Mouse (Mus musculus): ENCODE measurements around the gene Pax3. TPM values are rescaled to one million over a fixed set of nuclear protein-coding genes. Genes with fewer than 3 reads are reported as not detected.

Pax3 gene
- polyA plus RNA-seq, 1 experiment from 2014 or later: 4.7 TPM

- peak; percentile 38 for DNase-seq (ENCODE audit: low spot score)
- no peak overlapping the region for H3K4me2 ChIP-seq (ENCODE audit: low read depth, low read length, severe bottlenecking)
- H3K9me3 ChIP-seq (ENCODE audit: control insufficient read depth, low read length): no peaks in the 10 kb centered on the region
These were observed 25.3 kb downstream of the Pax3 start for GRCm38 (mm10) chr1:78171671-78172070.

GRCm38 (mm10) chr1:78170771-78171170, 26.2 kb downstream of the Pax3 start:
- Histone ChIP-seq H3K4me1 (replicated peaks; ENCODE audit: control insufficient read depth, insufficient read depth, low read length) (peaks cover 19% of the 10 kb centered on the region), H3K9ac (ENCODE audit: low read length) (no peak overlapping the region), H3K27ac (ENCODE audit: low read depth, low read length) (no peak overlapping the region), H3K27me3 (ENCODE audit: control insufficient read depth, insufficient read depth, low read length) (peaks cover 73% of the 10 kb centered on the region), H3K4me2 (ENCODE audit: low read depth, low read length, severe bottlenecking) (no peak overlapping the region), H3K4me3 (ENCODE audit: low read depth, low read length) (no peak overlapping the region), H3K9me3 (ENCODE audit: control insufficient read depth, low read length) (no peaks in the 10 kb centered on the region), H3K36me3 (ENCODE audit: control insufficient read depth, insufficient read depth, low read length) (no peaks in the 10 kb centered on the region)
- 9% methylated on average over 9 of the region's 9 CpGs for WGBS
- peak; percentile 50 for DNase-seq (ENCODE audit: low spot score)
- no peak for ATAC-seq (replicated peaks; ENCODE audit: low FRiP score)

More at GRCm38 (mm10) chr1:78171671-78172070, 25.3 kb downstream of the Pax3 start:
- Histone ChIP-seq H3K9ac (ENCODE audit: low read length) (no peak overlapping the region), H3K4me1 (replicated peaks; ENCODE audit: control insufficient read depth, insufficient read depth, low read length) (peaks cover 19% of the 10 kb centered on the region), H3K27me3 (ENCODE audit: control insufficient read depth, insufficient read depth, low read length) (peaks cover 74% of the 10 kb centered on the region), H3K36me3 (ENCODE audit: control insufficient read depth, insufficient read depth, low read length) (no peaks in the 10 kb centered on the region), H3K4me3 (ENCODE audit: low read depth, low read length) (no peak overlapping the region), H3K27ac (ENCODE audit: low read depth, low read length) (no peak overlapping the region)
- no peak for ATAC-seq (replicated peaks; ENCODE audit: low FRiP score)
- 5% methylated on average over 1 of the region's 1 CpGs for WGBS

GRCm38 (mm10) chr1:78168796-78169195, 28.1 kb downstream of the Pax3 start:
- no peak for ATAC-seq (replicated peaks; ENCODE audit: low FRiP score)
- peaks cover 19% of the 10 kb centered on the region for H3K4me1 ChIP-seq (replicated peaks; ENCODE audit: control insufficient read depth, insufficient read depth, low read length)
- H3K36me3 ChIP-seq (ENCODE audit: control insufficient read depth, insufficient read depth, low read length): no peaks in the 10 kb centered on the region
- H3K27me3 ChIP-seq (ENCODE audit: control insufficient read depth, insufficient read depth, low read length): peaks cover 83% of the 10 kb centered on the region
- H3K27ac ChIP-seq (ENCODE audit: low read depth, low read length): no peak overlapping the region
- no peak overlapping the region for H3K4me3 ChIP-seq (ENCODE audit: low read depth, low read length)
- WGBS: 12% methylated on average over 3 of the region's 3 CpGs
- no peak overlapping the region for H3K4me2 ChIP-seq (ENCODE audit: low read depth, low read length, severe bottlenecking)
- peak; percentile 42 for DNase-seq (ENCODE audit: low spot score)
- no peaks in the 10 kb centered on the region for H3K9me3 ChIP-seq (ENCODE audit: control insufficient read depth, low read length)
- H3K9ac ChIP-seq (ENCODE audit: low read length): no peak overlapping the region

GRCm38 (mm10) chr1:78167577-78168286, 29.2 kb downstream of the Pax3 start:
- no peaks in the 10 kb centered on the region for H3K36me3 ChIP-seq (ENCODE audit: control insufficient read depth, insufficient read depth, low read length)
- H3K27me3 ChIP-seq (ENCODE audit: control insufficient read depth, insufficient read depth, low read length): peaks cover 88% of the 10 kb centered on the region
- no peaks in the 10 kb centered on the region for H3K9me3 ChIP-seq (ENCODE audit: control insufficient read depth, low read length)
- DNase-seq (ENCODE audit: low spot score): peak; percentile 76
- no peak overlapping the region for H3K27ac ChIP-seq (ENCODE audit: low read depth, low read length)
- peak overlapping the region; percentile 18; the same call in 1 of the 2 replicates for H3K4me2 ChIP-seq (ENCODE audit: low read depth, low read length, severe bottlenecking)
- peak; percentile 95 for ATAC-seq (replicated peaks; ENCODE audit: low FRiP score)
- 4% methylated on average over 18 of the region's 18 CpGs for WGBS
- peaks cover 19% of the 10 kb centered on the region for H3K4me1 ChIP-seq (replicated peaks; ENCODE audit: control insufficient read depth, insufficient read depth, low read length)
- no peak overlapping the region for H3K4me3 ChIP-seq (ENCODE audit: low read depth, low read length)
- H3K9ac ChIP-seq (ENCODE audit: low read length): no peak overlapping the region

GRCm38 (mm10) chr1:78161745-78162144, 35.2 kb downstream of the Pax3 start:
- peaks cover under 1% of the 10 kb centered on the region; the same call in 1 of the 2 replicates for H3K4me1 ChIP-seq (replicated peaks; ENCODE audit: control insufficient read depth, insufficient read depth, low read length)
- no peak overlapping the region for H3K4me3 ChIP-seq (ENCODE audit: low read depth, low read length)
- peak; percentile 9 for DNase-seq (ENCODE audit: low spot score)
- no peak overlapping the region for H3K9ac ChIP-seq (ENCODE audit: low read length)
- H3K27ac ChIP-seq (ENCODE audit: low read depth, low read length): no peak overlapping the region
- no peaks in the 10 kb centered on the region for H3K36me3 ChIP-seq (ENCODE audit: control insufficient read depth, insufficient read depth, low read length)
- peaks cover 90% of the 10 kb centered on the region for H3K27me3 ChIP-seq (ENCODE audit: control insufficient read depth, insufficient read depth, low read length)
- ATAC-seq (replicated peaks; ENCODE audit: low FRiP score): no peak
- 88% methylated on average over 5 of the region's 5 CpGs for WGBS
- no peak overlapping the region for H3K4me2 ChIP-seq (ENCODE audit: low read depth, low read length, severe bottlenecking)
- H3K9me3 ChIP-seq (ENCODE audit: control insufficient read depth, low read length): no peaks in the 10 kb centered on the region

GRCm38 (mm10) chr1:78157930-78158329, 39.0 kb downstream of the Pax3 start:
- WGBS: 34% methylated on average over 6 of the region's 6 CpGs
- Histone ChIP-seq H3K4me2 (ENCODE audit: low read depth, low read length, severe bottlenecking) (no peak overlapping the region), H3K36me3 (ENCODE audit: control insufficient read depth, insufficient read depth, low read length) (no peaks in the 10 kb centered on the region), H3K4me1 (replicated peaks; ENCODE audit: control insufficient read depth, insufficient read depth, low read length) (no peaks in the 10 kb centered on the region), H3K4me3 (ENCODE audit: low read depth, low read length) (no peak overlapping the region), H3K9me3 (ENCODE audit: control insufficient read depth, low read length) (no peaks in the 10 kb centered on the region), H3K27me3 (ENCODE audit: control insufficient read depth, insufficient read depth, low read length) (peaks cover 78% of the 10 kb centered on the region), H3K9ac (ENCODE audit: low read length) (no peak overlapping the region), H3K27ac (ENCODE audit: low read depth, low read length) (no peak overlapping the region)
- no peak for ATAC-seq (replicated peaks; ENCODE audit: low FRiP score)
- peak; percentile 8 for DNase-seq (ENCODE audit: low spot score)

GRCm38 (mm10) chr1:78155796-78156195, 41.1 kb downstream of the Pax3 start:
- Histone ChIP-seq H3K4me3 (ENCODE audit: low read depth, low read length) (no peak overlapping the region), H3K9me3 (ENCODE audit: control insufficient read depth, low read length) (no peaks in the 10 kb centered on the region), H3K27me3 (ENCODE audit: control insufficient read depth, insufficient read depth, low read length) (peaks cover 78% of the 10 kb centered on the region), H3K9ac (ENCODE audit: low read length) (no peak overlapping the region), H3K27ac (ENCODE audit: low read depth, low read length) (no peak overlapping the region), H3K36me3 (ENCODE audit: control insufficient read depth, insufficient read depth, low read length) (no peaks in the 10 kb centered on the region), H3K4me2 (ENCODE audit: low read depth, low read length, severe bottlenecking) (no peak overlapping the region), H3K4me1 (replicated peaks; ENCODE audit: control insufficient read depth, insufficient read depth, low read length) (no peaks in the 10 kb centered on the region)
- no peak for DNase-seq (ENCODE audit: low spot score)
- ATAC-seq (replicated peaks; ENCODE audit: low FRiP score): no peak
- WGBS: 84% methylated on average over 4 of the region's 4 CpGs

- H3K9ac ChIP-seq (ENCODE audit: low read length): no peak overlapping the region
- no peak overlapping the region for H3K27ac ChIP-seq (ENCODE audit: low read depth, low read length)
- no peaks in the 10 kb centered on the region for H3K9me3 ChIP-seq (ENCODE audit: control insufficient read depth, low read length)
- H3K27me3 ChIP-seq (ENCODE audit: control insufficient read depth, insufficient read depth, low read length): peaks cover 94% of the 10 kb centered on the region
- no peak for DNase-seq (ENCODE audit: low spot score)
- no peak overlapping the region for H3K4me2 ChIP-seq (ENCODE audit: low read depth, low read length, severe bottlenecking)
- H3K4me1 ChIP-seq (replicated peaks; ENCODE audit: control insufficient read depth, insufficient read depth, low read length): peaks cover 3% of the 10 kb centered on the region; the same call in 1 of the 2 replicates
- no peak for ATAC-seq (replicated peaks; ENCODE audit: low FRiP score)
- WGBS: 57% methylated on average over 2 of the region's 2 CpGs
- no peak overlapping the region for H3K4me3 ChIP-seq (ENCODE audit: low read depth, low read length)
- no peaks in the 10 kb centered on the region for H3K36me3 ChIP-seq (ENCODE audit: control insufficient read depth, insufficient read depth, low read length)
These were observed 48.8 kb downstream of the Pax3 start for GRCm38 (mm10) chr1:78148011-78148623.
